Comparison of ENCODE assay signal across 8 mouse cellular contexts in the genomic region with DNA sequence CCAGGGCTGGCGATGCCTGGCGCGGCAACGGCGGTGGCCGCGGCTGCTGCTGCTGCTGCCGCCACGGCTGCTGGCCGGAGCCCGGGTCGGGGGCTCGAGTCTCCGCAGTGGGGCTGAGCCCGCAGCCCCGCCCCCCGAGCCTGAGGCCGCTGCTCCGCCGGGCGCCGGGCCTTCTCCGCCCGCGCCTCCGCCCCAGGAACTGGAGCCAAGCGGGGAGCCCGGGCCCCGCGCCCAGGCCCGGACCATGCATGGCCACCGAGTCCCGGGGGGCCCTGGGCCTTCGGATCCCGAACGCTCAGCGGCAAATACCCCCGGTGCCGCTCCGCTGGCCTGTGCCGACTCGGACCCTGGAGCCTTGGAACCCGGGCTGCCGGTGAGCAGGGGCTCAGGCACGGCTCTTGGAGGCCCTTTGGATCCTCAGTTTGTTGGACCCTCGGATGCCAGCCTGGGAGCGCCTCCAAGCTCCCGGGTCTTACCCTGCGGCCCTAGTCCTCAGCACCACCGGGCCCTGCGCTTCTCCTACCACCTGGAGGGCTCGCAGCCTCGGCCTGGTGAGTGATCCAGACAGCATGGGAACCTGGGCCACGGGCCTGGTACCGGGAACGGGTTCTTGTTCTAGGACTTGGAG. TPM values are rescaled to one million over a fixed set of nuclear protein-coding genes. Genes with fewer than 3 reads are reported as not detected.
DNase-seq lines count a peak whose midpoint lies in the region; ATAC-seq and TF ChIP-seq lines count a peak whose summit lies in the region.

No protein-coding gene starts in this region.

- H3K9me3 ChIP-seq in forebrain, postnatal 0 days (ENCODE audit: low read length): no peaks in the 10 kb centered on the region
- H3K9me3 ChIP-seq in hindbrain, embryonic 14.5 days (ENCODE audit: control insufficient read depth, low read length): no peaks in the 10 kb centered on the region
- H3K9me3 ChIP-seq in limb, embryonic 13.5 days: peaks cover 2% of the 10 kb centered on the region; the same call in 1 of the 2 replicates
- H3K9me3 ChIP-seq in neural tube, embryonic 11.5 days (ENCODE audit: control insufficient read depth, low read length): no peaks in the 10 kb centered on the region

- DNase-seq in thymus, adult 2 months: peak; percentile 11
- no peak for DNase-seq in thymus, postnatal 0 days (ENCODE audit: low spot score)
- DNase-seq in cerebellum, adult 2 months: peak; percentile 43 to 57
- DNase-seq in forebrain, postnatal 0 days: peak; percentile 26
- peak; percentile 32 for DNase-seq in hindbrain, embryonic 14.5 days (ENCODE audit: low spot score)
- DNase-seq in neural tube, embryonic 11.5 days (ENCODE audit: low spot score): peak; percentile 13

- no peak overlapping the region for H3K27ac ChIP-seq in thymus, adult 2 months (ENCODE audit: control insufficient read depth, insufficient read depth, low read length)
- peak overlapping the region; percentile 66 for H3K27ac ChIP-seq in cerebellum, adult 2 months (ENCODE audit: insufficient read depth, low read length)
- H3K27ac ChIP-seq in forebrain, postnatal 0 days (ENCODE audit: low read depth, low read length): peak overlapping the region; percentile 85
- H3K27ac ChIP-seq in hindbrain, embryonic 14.5 days: peak overlapping the region; percentile 92
- peak overlapping the region; percentile 89 for H3K27ac ChIP-seq in limb, embryonic 13.5 days
- peak overlapping the region; percentile 80 for H3K27ac ChIP-seq in neural tube, embryonic 11.5 days (ENCODE audit: low read depth, low read length)

- H3K4me1 ChIP-seq in thymus, adult 2 months (replicated peaks; ENCODE audit: control insufficient read depth, insufficient read depth, low read length): peaks cover 4% of the 10 kb centered on the region
- peaks cover 3% of the 10 kb centered on the region; the same call in 1 of the 2 replicates for H3K4me1 ChIP-seq in cerebellum, adult 2 months (ENCODE audit: control insufficient read depth, insufficient read depth, low read length)
- H3K4me1 ChIP-seq in forebrain, postnatal 0 days (ENCODE audit: insufficient read depth): peaks cover 4% of the 10 kb centered on the region; the same call in 1 of the 2 replicates
- H3K4me1 ChIP-seq in hindbrain, embryonic 14.5 days (replicated peaks; ENCODE audit: control insufficient read depth, insufficient read depth, low read length): peaks cover 24% of the 10 kb centered on the region
- H3K4me1 ChIP-seq in limb, embryonic 13.5 days: peaks cover 17% of the 10 kb centered on the region
- peaks cover 3% of the 10 kb centered on the region; the same call in 1 of the 2 replicates for H3K4me1 ChIP-seq in neural tube, embryonic 11.5 days (ENCODE audit: control insufficient read depth, insufficient read depth, low read length)

- H3K9ac ChIP-seq in forebrain, postnatal 0 days: peak overlapping the region; percentile 71
- H3K9ac ChIP-seq in hindbrain, embryonic 14.5 days: peak overlapping the region; percentile 86
- peak overlapping the region; percentile 87 for H3K9ac ChIP-seq in limb, embryonic 13.5 days
- peak overlapping the region; percentile 84 for H3K9ac ChIP-seq in neural tube, embryonic 11.5 days (ENCODE audit: low read length)

- WGBS in thymus, adult 2 months: 5% methylated on average over 56 of the region's 56 CpGs
- WGBS in cerebellum, adult 2 months: 14% methylated on average over 29 of the region's 56 CpGs
- WGBS in forebrain, postnatal 0 days: 39% methylated on average over 48 of the region's 56 CpGs
- WGBS in hindbrain, embryonic 14.5 days: 31% methylated on average over 38 of the region's 56 CpGs
- WGBS in limb, embryonic 13.5 days: 9% methylated on average over 29 of the region's 56 CpGs
- WGBS in neural tube, embryonic 11.5 days: 23% methylated on average over 40 of the region's 56 CpGs

- no peaks in the 10 kb centered on the region for H3K36me3 ChIP-seq in thymus, adult 2 months (ENCODE audit: control insufficient read depth, insufficient read depth, low read length)
- no peaks in the 10 kb centered on the region for H3K36me3 ChIP-seq in forebrain, postnatal 0 days (ENCODE audit: insufficient read depth)
- H3K36me3 ChIP-seq in hindbrain, embryonic 14.5 days (replicated peaks; ENCODE audit: control insufficient read depth, insufficient read depth): no peaks in the 10 kb centered on the region
- H3K36me3 ChIP-seq in limb, embryonic 13.5 days: no peaks in the 10 kb centered on the region
- no peaks in the 10 kb centered on the region for H3K36me3 ChIP-seq in neural tube, embryonic 11.5 days (ENCODE audit: control insufficient read depth, insufficient read depth, low read length)

- H3K4me3 ChIP-seq in thymus, adult 2 months (ENCODE audit: control insufficient read depth, insufficient read depth, low read length): peak overlapping the region; percentile 70
- peak overlapping the region; percentile 82 for H3K4me3 ChIP-seq in cerebellum, adult 2 months (replicated peaks; ENCODE audit: insufficient read depth, low read depth, low read length)
- H3K4me3 ChIP-seq in forebrain, postnatal 0 days (ENCODE audit: low read depth, low read length): peak overlapping the region; percentile 56
- peak overlapping the region; percentile 57 for H3K4me3 ChIP-seq in hindbrain, embryonic 14.5 days (replicated peaks; ENCODE audit: low read length)
- peak overlapping the region; percentile 67 for H3K4me3 ChIP-seq in limb, embryonic 13.5 days
- H3K4me3 ChIP-seq in neural tube, embryonic 11.5 days (ENCODE audit: low read depth, low read length): peak overlapping the region; percentile 70

- peak overlapping the region; percentile 55 for H3K4me2 ChIP-seq in forebrain, postnatal 0 days (ENCODE audit: low read depth)
- peak overlapping the region; percentile 58 for H3K4me2 ChIP-seq in hindbrain, embryonic 14.5 days (replicated peaks)
- peak overlapping the region; percentile 75 for H3K4me2 ChIP-seq in limb, embryonic 13.5 days (replicated peaks)
- peak overlapping the region; percentile 67 for H3K4me2 ChIP-seq in neural tube, embryonic 11.5 days (ENCODE audit: low read depth)

- TF ChIP-seq CTCF in thymus, adult 2 months (IDR thresholded peaks at IDR 0.05; ENCODE audit: borderline replicate concordance, control insufficient read depth, extremely low read depth, insufficient read depth, low read length, poor library complexity): no peak
- TF ChIP-seq CTCF in cerebellum, adult 2 months (IDR thresholded peaks at IDR 0.05; ENCODE audit: borderline replicate concordance, insufficient read depth, low read depth, low read length): no peak
- TF ChIP-seq CTCF in forebrain, postnatal 0 days (IDR thresholded peaks at IDR 0.05; ENCODE audit: low read depth): no peak

- ATAC-seq in forebrain, postnatal 0 days: peak; percentile 65
- ATAC-seq in hindbrain, embryonic 14.5 days (ENCODE audit: low FRiP score): peak; percentile 64
- ATAC-seq in limb, embryonic 13.5 days (ENCODE audit: low FRiP score, low read depth): peak; percentile 31; the same call in 1 of the 2 replicates
- ATAC-seq in neural tube, embryonic 11.5 days (ENCODE audit: insufficient read depth, low FRiP score, low TSS enrichment): peak; percentile 56
- ATAC-seq in inflammation-experienced regulatory T-cells, adult 6 months: no peak

- no peaks in the 10 kb centered on the region for H3K27me3 ChIP-seq in thymus, adult 2 months (ENCODE audit: control insufficient read depth, insufficient read depth, low read length)
- H3K27me3 ChIP-seq in cerebellum, adult 2 months (ENCODE audit: control insufficient read depth, insufficient read depth, low read length): no peaks in the 10 kb centered on the region
- no peaks in the 10 kb centered on the region for H3K27me3 ChIP-seq in forebrain, postnatal 0 days (ENCODE audit: insufficient read depth, low read length)
- H3K27me3 ChIP-seq in hindbrain, embryonic 14.5 days (ENCODE audit: control insufficient read depth, insufficient read depth, low read length): no peaks in the 10 kb centered on the region
- H3K27me3 ChIP-seq in limb, embryonic 13.5 days: 0 out of 2 replicates have a peak, but pooled peaks cover 6% of the 10 kb centered on the region
- no peaks in the 10 kb centered on the region for H3K27me3 ChIP-seq in neural tube, embryonic 11.5 days (ENCODE audit: control insufficient read depth, insufficient read depth, low read length)

- TF ChIP-seq POLR2A in thymus, adult 2 months (IDR thresholded peaks at IDR 0.05; ENCODE audit: control insufficient read depth, extremely low read depth, insufficient read depth, low read length, poor library complexity): no peak
- TF ChIP-seq POLR2A in cerebellum, adult 2 months (IDR thresholded peaks at IDR 0.05; ENCODE audit: borderline replicate concordance, insufficient read depth, low read length): no peak

RNA-seq across cellular contexts. Expression of gene Fgd1, which starts 1.6 kb away (rescaled TPM):
- 3.4 and 4.0 TPM in 2 replicates for polyA plus RNA-seq in thymus, adult 2 months (2012; rRNA removed)
- polyA plus RNA-seq in thymus, postnatal 0 days (2015; fragmentation: Nextera tagmentation; extraction: Ambion mirVana): 1.1 and 2.0 TPM in 2 replicates
- polyA plus RNA-seq in cerebellum, adult 2 months (2012; rRNA removed): 16.8 and 16.9 TPM in 2 replicates
- total RNA-seq in forebrain, postnatal 0 days (2014; rRNA removed): 37.2 and 42.1 TPM in 2 replicates
- 10.2 and 14.6 TPM in 2 replicates for polyA plus RNA-seq in forebrain, postnatal 0 days (2015; fragmentation: Nextera tagmentation; extraction: Ambion mirVana)
- polyA plus RNA-seq in hindbrain, embryonic 14.5 days (2014; fragmentation: Nextera tagmentation; extraction: Ambion mirVana): 16.6 and 18.6 TPM in 2 replicates
- polyA plus RNA-seq in limb, embryonic 13.5 days (2015; fragmentation: Nextera tagmentation; extraction: Ambion mirVana): 15.5 and 16.3 TPM in 2 replicates
- 10.8 and 11.5 TPM in 2 replicates for polyA plus RNA-seq in neural tube, embryonic 11.5 days (2014; fragmentation: Nextera tagmentation; extraction: Ambion mirVana)
- polyA plus RNA-seq in inflammation-experienced regulatory T-cells, adult 6 months (2017; shearing (Covaris generic)): under 1 TPM; 0.19 to 0.36 (median 0.22) TPM

RNA-seq across cellular contexts. Expression of gene Gnl3l, which starts 30.4 kb away (rescaled TPM):
- polyA plus RNA-seq in thymus, adult 2 months (2012; rRNA removed): 14.3 and 15.3 TPM in 2 replicates
- polyA plus RNA-seq in thymus, postnatal 0 days (2015; fragmentation: Nextera tagmentation; extraction: Ambion mirVana): 23.8 and 25.4 TPM in 2 replicates
- polyA plus RNA-seq in cerebellum, adult 2 months (2012; rRNA removed): 85.2 and 87.4 TPM in 2 replicates
- 151 and 179 TPM in 2 replicates for total RNA-seq in forebrain, postnatal 0 days (2014; rRNA removed)
- polyA plus RNA-seq in forebrain, postnatal 0 days (2015; fragmentation: Nextera tagmentation; extraction: Ambion mirVana): 78.4 and 98.6 TPM in 2 replicates
- 85.1 and 91.1 TPM in 2 replicates for polyA plus RNA-seq in hindbrain, embryonic 14.5 days (2014; fragmentation: Nextera tagmentation; extraction: Ambion mirVana)
- 26.4 and 26.5 TPM in 2 replicates for polyA plus RNA-seq in limb, embryonic 13.5 days (2015; fragmentation: Nextera tagmentation; extraction: Ambion mirVana)
- 44.3 and 49.8 TPM in 2 replicates for polyA plus RNA-seq in neural tube, embryonic 11.5 days (2014; fragmentation: Nextera tagmentation; extraction: Ambion mirVana)
- polyA plus RNA-seq in inflammation-experienced regulatory T-cells, adult 6 months (2017; shearing (Covaris generic)): 10 to 100 TPM; 24.4 to 27.4 (median 25.1) TPM

RNA-seq across cellular contexts. Expression of gene Tsr2, which starts 48.8 kb away (rescaled TPM):
- 5.0 and 5.8 TPM in 2 replicates for polyA plus RNA-seq in thymus, adult 2 months (2012; rRNA removed)
- polyA plus RNA-seq in thymus, postnatal 0 days (2015; fragmentation: Nextera tagmentation; extraction: Ambion mirVana): 26.6 and 28.7 TPM in 2 replicates
- polyA plus RNA-seq in cerebellum, adult 2 months (2012; rRNA removed): 54.3 and 58.7 TPM in 2 replicates
- 42.9 and 47.0 TPM in 2 replicates for total RNA-seq in forebrain, postnatal 0 days (2014; rRNA removed)
- 45.5 and 46.1 TPM in 2 replicates for polyA plus RNA-seq in forebrain, postnatal 0 days (2015; fragmentation: Nextera tagmentation; extraction: Ambion mirVana)
- polyA plus RNA-seq in hindbrain, embryonic 14.5 days (2014; fragmentation: Nextera tagmentation; extraction: Ambion mirVana): 32.1 and 32.5 TPM in 2 replicates
- polyA plus RNA-seq in limb, embryonic 13.5 days (2015; fragmentation: Nextera tagmentation; extraction: Ambion mirVana): 43.0 and 44.8 TPM in 2 replicates
- 44.8 and 47.9 TPM in 2 replicates for polyA plus RNA-seq in neural tube, embryonic 11.5 days (2014; fragmentation: Nextera tagmentation; extraction: Ambion mirVana)
- 10 to 100 TPM; 14.9 to 22.5 (median 17.1) TPM for polyA plus RNA-seq in inflammation-experienced regulatory T-cells, adult 6 months (2017; shearing (Covaris generic))
